Mouse (Mus musculus): ENCODE measurements around the gene Prox2.

DNA sequence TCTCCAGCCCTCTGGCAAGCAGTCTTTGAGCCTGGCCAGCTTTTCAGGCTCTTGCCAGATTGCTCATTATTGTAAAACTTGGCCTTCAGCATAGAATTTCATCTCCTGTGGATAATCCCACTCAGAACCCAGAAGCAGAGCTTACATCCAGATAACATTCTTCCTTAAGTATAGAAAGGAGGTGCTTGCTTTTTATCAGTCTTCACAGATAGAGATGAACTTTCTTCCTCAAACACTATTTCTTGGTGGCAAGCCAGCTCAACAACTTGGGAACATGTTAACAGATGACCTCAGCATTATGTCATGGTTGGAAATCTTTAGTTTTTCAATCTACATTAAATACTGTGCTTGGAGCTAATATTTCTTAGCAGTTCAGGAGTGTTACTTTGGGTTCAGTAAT, 39.5 kb downstream of the Prox2 start:
- TF ChIP-seq CTCF (IDR thresholded peaks at IDR 0.05) (no peak), POLR2A (IDR thresholded peaks at IDR 0.05; ENCODE audit: insufficient read depth, low read depth, low read length) (no peak)
